Mouse (Mus musculus) heart, embryonic 12.5 days (tissue): Measurements from ENCODE around the gene Pgam5. TPM values are rescaled to one million over a fixed set of nuclear protein-coding genes. Genes with fewer than 3 reads are reported as not detected.

ENCODE experiments used
- ATAC-seq: fragments of 200-750 bp; cut with Nextera tagmentation; 2 replicates; pipeline ENCODE4 v1.8.0; 2017; ENCODE audit warnings: moderate TSS enrichment, moderate library complexity; ENCODE audit not compliant: insufficient number of reproducible peaks, low FRiP score
- H3K27ac ChIP-seq: fragments of 300-500 bp; sonication (generic); 2 replicates; pipeline ENCODE4 v1.5.1; 2016; ENCODE audit warnings: mild to moderate bottlenecking, moderate library complexity; ENCODE audit not compliant: poor library complexity, severe bottlenecking
- H3K27me3 ChIP-seq: fragments of 300-500 bp; sonication (generic); replicated peaks from 2 replicates; pipeline ENCODE4 v1.6.1; 2016; ENCODE audit warnings: mild to moderate bottlenecking, moderate library complexity
- H3K36me3 ChIP-seq: fragments of 300-500 bp; sonication (generic); 2 replicates; pipeline ENCODE4 v1.6.1; 2016; ENCODE audit warnings: mild to moderate bottlenecking, moderate library complexity
- H3K4me1 ChIP-seq: fragments of 300-500 bp; sonication (generic); replicated peaks from 2 replicates; pipeline ENCODE4 v1.6.1; 2016; ENCODE audit warnings: mild to moderate bottlenecking
- H3K4me2 ChIP-seq: fragments of 300-500 bp; sonication (generic); 2 replicates; pipeline ENCODE4 v1.6.1; 2016; ENCODE audit warnings: mild to moderate bottlenecking, moderate library complexity
- H3K4me3 ChIP-seq: fragments of 300-500 bp; sonication (generic); 2 replicates; pipeline ENCODE4 v1.5.1; 2016; ENCODE audit warnings: mild to moderate bottlenecking
- H3K9ac ChIP-seq: fragments of 300-500 bp; sonication (generic); 2 replicates; pipeline ENCODE4 v1.6.1; 2016; ENCODE audit warnings: mild to moderate bottlenecking, moderate library complexity
- H3K9me3 ChIP-seq: fragments of 300-500 bp; sonication (generic); replicated peaks from 2 replicates; pipeline ENCODE4 v1.6.1; 2016; ENCODE audit warnings: mild to moderate bottlenecking, moderate library complexity
- WGBS: fragments of 180-500 bp; shearing (Covaris S2); methylation state at CpG from one replicate; pipeline ENCODE4 v1.1.7; 2016; 5-methylcytosine and 5-hydroxymethylcytosine counted together
- polyA plus RNA-seq: library from polyadenylated mRNA; unstranded; fragments of >200 nt; fragmentation: Nextera tagmentation; extraction: Ambion mirVana; gene quantifications from 2 replicates; pipeline ENCODE4 v1.2.1, GENCODE M21; 2016

Pgam5 gene
- polyA plus RNA-seq, 1 experiment from 2014 or later, result 59.4 TPM

GRCm38 (mm10) chr5:110284536-110284935, 14.8 kb upstream of the Pgam5 start:
- Histone ChIP-seq H3K27ac (no peak overlapping the region), H3K4me1 (peaks cover 17% of the 10 kb centered on the region), H3K36me3 (peaks cover 6% of the 10 kb centered on the region), H3K27me3 (no peaks in the 10 kb centered on the region), H3K4me2 (peak overlapping the region; percentile 93), H3K4me3 (peak overlapping the region; percentile 66), H3K9ac (peak overlapping the region; percentile 67; the same call in 1 of the 2 replicates), H3K9me3 (no peaks in the 10 kb centered on the region)
- no peak for ATAC-seq
- 4% methylated on average over 4 of the region's 4 CpGs for WGBS

DNA sequence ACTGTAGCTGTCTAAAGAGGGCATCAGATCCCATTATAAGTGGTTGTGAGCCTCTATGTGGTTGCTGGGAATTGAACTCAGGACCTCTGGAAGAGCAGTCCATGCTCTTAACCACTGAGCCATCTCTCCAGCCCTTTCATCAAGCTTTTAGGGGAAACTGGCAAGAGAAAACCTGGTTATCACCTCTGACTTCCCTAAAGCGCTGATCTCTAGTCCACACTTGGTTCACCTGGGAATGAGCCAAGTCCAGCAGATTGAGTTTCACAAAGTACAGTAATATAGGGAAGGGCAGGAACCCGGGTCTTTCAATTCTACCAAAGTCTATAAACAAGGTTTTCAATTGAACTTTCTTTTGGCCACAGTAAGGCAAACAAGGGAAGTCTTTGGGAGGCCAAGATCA, 12.3 kb upstream of the Pgam5 start:
- Histone ChIP-seq H3K27ac (no peak overlapping the region), H3K4me3 (no peak overlapping the region), H3K27me3 (no peaks in the 10 kb centered on the region), H3K36me3 (no peaks in the 10 kb centered on the region; the same call in 1 of the 2 replicates), H3K9me3 (no peaks in the 10 kb centered on the region), H3K4me2 (no peak overlapping the region), H3K4me1 (peaks cover 11% of the 10 kb centered on the region), H3K9ac (no peak overlapping the region)
- 70% methylated on average over 2 of the region's 2 CpGs for WGBS
- ATAC-seq, result no peak

DNA sequence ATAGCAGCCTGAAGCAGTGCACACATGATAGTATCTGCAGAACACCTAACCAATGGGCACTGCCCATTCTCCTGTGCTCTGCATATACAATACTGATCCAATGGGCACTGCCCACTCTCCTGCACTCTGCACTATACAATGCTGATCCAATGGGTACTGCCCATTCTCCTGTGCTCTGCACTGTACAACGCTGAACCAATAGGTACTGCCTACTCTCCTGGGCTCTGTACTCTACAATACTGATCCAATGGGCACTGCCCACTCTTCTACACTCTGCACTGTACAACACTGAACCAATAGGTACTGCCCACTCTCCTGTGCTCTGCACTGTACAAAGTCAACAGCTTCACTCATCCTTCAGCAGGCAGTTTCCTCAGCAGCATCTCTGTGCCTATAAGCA, 7.2 kb upstream of the Pgam5 start:
- ATAC-seq, result no peak
- no peak overlapping the region for H3K9ac ChIP-seq
- no peaks in the 10 kb centered on the region for H3K4me1 ChIP-seq

DNA sequence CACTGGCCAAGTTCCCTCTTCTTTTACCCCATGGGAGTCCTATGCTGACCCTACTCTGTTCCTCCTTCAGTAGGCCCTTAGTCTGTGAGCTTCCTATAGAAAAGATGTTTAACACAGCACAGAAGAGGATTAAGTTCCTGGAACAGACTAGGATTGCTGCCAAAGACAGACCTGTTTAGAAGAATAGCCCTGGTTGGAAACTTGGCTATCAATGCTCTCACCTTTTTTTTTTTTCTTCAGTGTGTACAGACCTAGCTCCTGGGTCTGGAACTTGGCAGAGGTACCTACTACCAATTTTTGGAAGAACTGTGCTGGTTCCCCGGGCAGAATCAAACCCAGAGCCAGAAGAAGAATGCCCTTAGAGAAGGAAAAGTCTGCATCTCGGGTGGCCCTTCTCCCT, 6.7 kb upstream of the Pgam5 start:
- no peak overlapping the region for H3K4me2 ChIP-seq
- H3K27me3 ChIP-seq, result no peaks in the 10 kb centered on the region
- H3K4me1 ChIP-seq, result no peaks in the 10 kb centered on the region
- no peaks in the 10 kb centered on the region for H3K9me3 ChIP-seq
- no peak overlapping the region for H3K4me3 ChIP-seq
- ATAC-seq, result no peak
- H3K27ac ChIP-seq, result no peak overlapping the region
- no peak overlapping the region for H3K9ac ChIP-seq
- H3K36me3 ChIP-seq, result no peaks in the 10 kb centered on the region; the same call in 1 of the 2 replicates
- 56% methylated on average over 2 of the region's 2 CpGs for WGBS

More for the DNA sequence above, 7.2 kb upstream of the Pgam5 start:
- no peaks in the 10 kb centered on the region for H3K27me3 ChIP-seq
- H3K36me3 ChIP-seq, result no peaks in the 10 kb centered on the region; the same call in 1 of the 2 replicates
- H3K27ac ChIP-seq, result no peak overlapping the region
- H3K4me2 ChIP-seq, result no peak overlapping the region
- 86% methylated on average over 1 of the region's 1 CpGs for WGBS
- no peaks in the 10 kb centered on the region for H3K9me3 ChIP-seq
- H3K4me3 ChIP-seq, result no peak overlapping the region

GRCm38 (mm10) chr5:110274846-110275245, 5.1 kb upstream of the Pgam5 start:
- H3K4me1 ChIP-seq, result no peaks in the 10 kb centered on the region
- no peak overlapping the region for H3K4me2 ChIP-seq
- H3K4me3 ChIP-seq, result no peak overlapping the region
- H3K36me3 ChIP-seq, result no peaks in the 10 kb centered on the region; the same call in 1 of the 2 replicates
- H3K9me3 ChIP-seq, result no peaks in the 10 kb centered on the region
- H3K27ac ChIP-seq, result no peak overlapping the region
- no peaks in the 10 kb centered on the region for H3K27me3 ChIP-seq
- 52% methylated on average over 2 of the region's 2 CpGs for WGBS
- no peak overlapping the region for H3K9ac ChIP-seq
- no peak for ATAC-seq

DNA sequence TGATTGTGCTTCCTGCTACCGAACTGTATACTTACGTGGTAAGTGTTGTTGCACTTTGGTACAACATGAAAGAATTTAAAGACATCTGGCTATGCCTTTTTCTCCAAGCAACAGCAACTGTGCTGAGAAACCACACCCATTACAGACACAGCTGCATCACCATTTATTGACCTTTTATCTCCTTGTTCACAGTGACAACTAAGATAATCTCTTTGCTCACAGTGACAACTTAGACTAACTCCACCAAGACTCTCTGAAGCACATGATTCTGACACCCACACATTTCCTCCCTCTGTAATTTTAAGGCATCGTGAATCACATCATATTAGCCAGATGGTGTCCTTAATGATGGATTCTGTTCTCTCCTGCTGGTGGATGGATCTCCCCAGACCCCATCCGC, 4.4 kb upstream of the Pgam5 start:
- H3K4me3 ChIP-seq, result no peak overlapping the region
- H3K36me3 ChIP-seq, result no peaks in the 10 kb centered on the region; the same call in 1 of the 2 replicates
- H3K4me1 ChIP-seq, result no peaks in the 10 kb centered on the region; the same call in 1 of the 2 replicates
- no peak for ATAC-seq
- 75% methylated on average over 4 of the region's 4 CpGs for WGBS
- no peaks in the 10 kb centered on the region for H3K9me3 ChIP-seq
- no peaks in the 10 kb centered on the region for H3K27me3 ChIP-seq
- H3K27ac ChIP-seq, result no peak overlapping the region
- no peak overlapping the region for H3K4me2 ChIP-seq
- no peak overlapping the region for H3K9ac ChIP-seq

- peaks cover 21% of the 10 kb centered on the region for H3K36me3 ChIP-seq
- H3K4me2 ChIP-seq, result no peak overlapping the region
- ATAC-seq, result no peak
- H3K9me3 ChIP-seq, result no peaks in the 10 kb centered on the region
- peaks cover 8% of the 10 kb centered on the region for H3K4me1 ChIP-seq
- H3K27ac ChIP-seq, result no peak overlapping the region
- no peak overlapping the region for H3K9ac ChIP-seq
- H3K27me3 ChIP-seq, result no peaks in the 10 kb centered on the region
- H3K4me3 ChIP-seq, result no peak overlapping the region
- 91% methylated on average over 6 of the region's 6 CpGs for WGBS
These were observed 529 bp upstream of the Pgam5 start for GRCm38 (mm10) chr5:110270242-110270641.

DNA sequence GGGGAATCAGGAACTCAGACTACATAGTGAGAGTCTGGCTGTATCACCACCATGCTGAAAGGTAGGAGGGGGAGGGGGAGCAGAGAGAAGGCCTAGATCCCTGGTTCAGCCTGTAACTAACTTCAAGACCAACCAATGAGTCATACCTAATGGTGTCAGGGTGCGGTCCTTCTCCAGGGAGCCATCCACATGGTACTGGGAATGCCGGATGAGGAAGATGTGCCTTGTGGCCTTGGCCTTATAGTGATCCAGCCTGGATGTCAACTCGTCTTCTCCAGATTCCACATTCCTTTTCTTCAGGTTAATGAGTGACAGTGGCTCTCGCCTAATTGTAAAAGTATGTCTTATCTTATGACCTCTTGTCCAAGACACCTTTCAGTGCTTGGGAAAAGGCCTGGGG, 2.8 kb downstream of the Pgam5 start:
- 81% methylated on average over 4 of the region's 4 CpGs for WGBS
- no peak overlapping the region for H3K9ac ChIP-seq
- peaks cover 8% of the 10 kb centered on the region for H3K4me1 ChIP-seq
- no peak overlapping the region for H3K4me3 ChIP-seq
- ATAC-seq, result no peak
- no peak overlapping the region for H3K27ac ChIP-seq
- no peaks in the 10 kb centered on the region for H3K9me3 ChIP-seq
- H3K36me3 ChIP-seq, result peaks cover 43% of the 10 kb centered on the region
- no peak overlapping the region for H3K4me2 ChIP-seq
- no peaks in the 10 kb centered on the region for H3K27me3 ChIP-seq

GRCm38 (mm10) chr5:110244091-110244490, 25.6 kb downstream of the Pgam5 start:
- Histone ChIP-seq H3K4me1 (no peaks in the 10 kb centered on the region), H3K4me2 (no peak overlapping the region), H3K27me3 (no peaks in the 10 kb centered on the region), H3K9me3 (no peaks in the 10 kb centered on the region), H3K27ac (no peak overlapping the region), H3K9ac (no peak overlapping the region), H3K36me3 (peaks cover 84% of the 10 kb centered on the region), H3K4me3 (no peak overlapping the region)
- 61% methylated on average over 2 of the region's 2 CpGs for WGBS
- ATAC-seq, result no peak

DNA sequence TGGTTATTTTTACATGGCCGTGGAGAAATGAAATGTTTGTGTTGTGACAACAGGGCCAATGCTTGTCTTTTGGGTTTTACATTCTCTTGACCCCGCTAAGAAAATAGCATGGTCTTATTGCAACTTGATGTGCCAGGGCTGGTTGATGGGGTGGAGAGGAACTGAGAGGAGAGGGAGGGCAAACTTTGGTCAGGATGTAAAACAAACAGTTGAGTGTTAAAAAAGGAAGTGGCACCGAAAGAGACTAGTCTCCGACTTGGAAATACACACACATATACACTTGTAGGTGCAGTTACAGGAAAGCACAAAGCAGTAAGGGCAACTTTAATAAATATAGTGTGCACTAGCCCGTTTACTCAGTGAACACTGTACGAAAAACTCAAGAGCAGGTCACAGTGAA, 37.4 kb downstream of the Pgam5 start:
- Histone ChIP-seq H3K27me3 (no peaks in the 10 kb centered on the region), H3K36me3 (peaks cover 29% of the 10 kb centered on the region), H3K9me3 (no peaks in the 10 kb centered on the region), H3K27ac (no peak overlapping the region), H3K4me3 (no peak overlapping the region), H3K9ac (no peak overlapping the region; the same call in 1 of the 2 replicates), H3K4me1 (peaks cover 16% of the 10 kb centered on the region), H3K4me2 (peak overlapping the region; percentile 17; the same call in 1 of the 2 replicates)
- WGBS, result 78% methylated on average over 6 of the region's 6 CpGs
- no peak for ATAC-seq

- ATAC-seq, result no peak
- peaks cover 28% of the 10 kb centered on the region for H3K36me3 ChIP-seq
- H3K4me1 ChIP-seq, result peaks cover 16% of the 10 kb centered on the region
- H3K4me2 ChIP-seq, result peak overlapping the region; percentile 74
- 48% methylated on average over 13 of the region's 13 CpGs for whole genome bisulfite sequencing
- H3K9me3 ChIP-seq, result no peaks in the 10 kb centered on the region
- peak overlapping the region; percentile 99 for H3K4me3 ChIP-seq
- H3K27me3 ChIP-seq, result no peaks in the 10 kb centered on the region
- H3K9ac ChIP-seq, result peak overlapping the region; percentile 97
- H3K27ac ChIP-seq, result no peak overlapping the region
These were observed 38.1 kb downstream of the Pgam5 start for GRCm38 (mm10) chr5:110231638-110232037.

DNA sequence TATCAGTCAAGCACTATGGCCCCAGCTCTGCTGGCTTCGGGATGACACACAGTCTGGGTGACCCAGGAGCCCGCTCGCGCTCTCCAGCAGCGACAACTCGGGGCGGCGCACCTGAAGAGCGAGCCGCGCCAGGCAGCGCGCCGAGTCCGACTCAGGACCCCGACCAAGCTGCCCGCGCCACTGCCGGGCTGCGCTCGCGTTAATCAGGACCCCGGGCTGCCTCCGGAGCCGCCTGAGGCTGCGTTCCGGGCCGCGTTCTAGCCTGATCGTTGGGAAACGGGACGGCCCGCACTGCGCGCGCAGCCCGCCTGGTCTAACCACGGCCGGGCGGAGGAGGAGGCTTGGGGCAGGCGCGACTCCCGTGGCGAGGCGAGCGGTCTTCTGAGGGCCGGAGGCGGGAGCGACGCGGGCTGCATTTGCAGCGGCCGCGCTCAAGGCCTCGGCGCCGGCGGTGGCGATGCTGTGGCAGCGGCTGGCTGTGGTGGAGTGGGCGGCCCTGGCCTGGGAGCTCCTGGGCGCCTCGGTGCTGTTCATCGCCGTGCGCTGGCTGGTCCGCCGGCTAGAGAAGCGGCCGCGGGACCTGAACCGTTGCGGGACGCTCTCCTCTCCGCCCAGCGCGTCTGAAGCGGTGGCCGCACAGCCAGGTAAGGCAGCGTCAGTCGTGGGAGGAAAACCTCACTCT, 38.8 kb downstream of the Pgam5 start, which contains the start of gene Ankle2:
Ankle2 (plus strand) TSS at position 225 of the 682 bp plus-strand sequence.
- under 1% methylated on average over 67 of the region's 81 CpGs for WGBS
- H3K9ac ChIP-seq, result peak within 1 kb of the TSS; percentile 97
- H3K27ac ChIP-seq, result peak within 1 kb of the TSS; percentile 95
- no peaks in the 10 kb centered on the region for H3K9me3 ChIP-seq
- H3K4me1 ChIP-seq, result peaks cover 16% of the 10 kb centered on the region
- H3K27me3 ChIP-seq, result no peaks in the 10 kb centered on the region
- peaks cover 21% of the 10 kb centered on the region for H3K36me3 ChIP-seq
- ATAC-seq, result peak; percentile 94
- peak within 1 kb of the TSS; percentile 74 for H3K4me2 ChIP-seq
- peak within 1 kb of the TSS; percentile 99 for H3K4me3 ChIP-seq
